Comparison of ENCODE assay signal across 18 mouse cellular contexts in genomic region chr13:98804480-98804879, GRCm38 (mm10). TPM values are rescaled to one million over a fixed set of nuclear protein-coding genes. Genes with fewer than 3 reads are reported as not detected.
A peak's percentile ranks its signal among the peaks of the same experiment; 100 is the strongest.
DNase-seq lines count a peak whose midpoint lies in the region; ATAC-seq lines count a peak whose summit lies in the region.
"Had no signal": no experiment of that assay in that cellular context is flagged by ENCODE, and none has a peak within 500 bp of the region (broad histone marks: within the 10 kb centered on the region; RNA-seq: fewer than 3 reads in every experiment).

No protein-coding gene starts in this region.

- no peak overlapping the region for H3K4me3 ChIP-seq in midbrain, embryonic 11.5 days (ENCODE audit: low read depth, low read length)
- no peak overlapping the region for H3K4me3 ChIP-seq in midbrain, embryonic 15.5 days
- H3K4me3 ChIP-seq in liver, embryonic 16.5 days (ENCODE audit: low read depth, low read length) = no peak overlapping the region
- H3K4me3 ChIP-seq: embryonic facial prominence, embryonic 10.5 days; forebrain, embryonic 13.5 days; heart, embryonic 12.5 days had no signal

- no peak for ATAC-seq in midbrain, embryonic 11.5 days (ENCODE audit: low FRiP score)
- no peak for ATAC-seq in midbrain, embryonic 15.5 days (replicated peaks)
- no peak for ATAC-seq in liver, embryonic 16.5 days (ENCODE audit: low read depth)
- ATAC-seq: forebrain, embryonic 13.5 days; forebrain, postnatal 0 days had no signal

- 93% methylated on average over 1 of the region's 1 CpGs for WGBS in midbrain, embryonic 11.5 days
- 95% methylated on average over 1 of the region's 1 CpGs for WGBS in midbrain, embryonic 15.5 days
- 72% methylated on average over 1 of the region's 1 CpGs for WGBS in liver, embryonic 16.5 days (ENCODE audit: insufficient replicate concordance)

- no peak overlapping the region for H3K9ac ChIP-seq in midbrain, embryonic 11.5 days (ENCODE audit: low read length)
- H3K9ac ChIP-seq in midbrain, embryonic 15.5 days = no peak overlapping the region
- no peak overlapping the region for H3K9ac ChIP-seq in liver, embryonic 16.5 days (ENCODE audit: low read depth, low read length)
- H3K9ac ChIP-seq: forebrain, embryonic 13.5 days; forebrain, postnatal 0 days; heart, embryonic 12.5 days had no signal

- H3K9me3 ChIP-seq in midbrain, embryonic 11.5 days (ENCODE audit: control insufficient read depth, low read length) = no peaks in the 10 kb centered on the region
- H3K9me3 ChIP-seq in midbrain, embryonic 15.5 days = 0 out of 2 replicates have a peak, but pooled peaks cover 3% of the 10 kb centered on the region
- H3K9me3 ChIP-seq in liver, embryonic 16.5 days (replicated peaks; ENCODE audit: control insufficient read depth, low read length) = no peaks in the 10 kb centered on the region; the same call in 1 of the 2 replicates
- H3K9me3 ChIP-seq: G1E had no signal

- no peak overlapping the region for H3K27ac ChIP-seq in midbrain, embryonic 11.5 days (ENCODE audit: low read depth, low read length)
- no peak overlapping the region for H3K27ac ChIP-seq in midbrain, embryonic 15.5 days
- H3K27ac ChIP-seq in liver, embryonic 16.5 days (ENCODE audit: low read length) = peak overlapping the region; percentile 53
- H3K27ac ChIP-seq: embryonic facial prominence, embryonic 10.5 days; forebrain, embryonic 13.5 days had no signal

- intact Hi-C loops in heart, postnatal 25 days (cut with DNase I) = no loop called here

- H3K36me3 ChIP-seq in midbrain, embryonic 11.5 days (ENCODE audit: control insufficient read depth, insufficient read depth, low read length) = peaks cover 9% of the 10 kb centered on the region; the same call in 1 of the 2 replicates
- H3K36me3 ChIP-seq in midbrain, embryonic 15.5 days (replicated peaks) = peaks cover 18% of the 10 kb centered on the region
- H3K36me3 ChIP-seq in liver, embryonic 16.5 days (ENCODE audit: control insufficient read depth, insufficient read depth) = peaks cover 35% of the 10 kb centered on the region

- DNase-seq in heart, adult 11 months = peak; percentile 55
- DNase-seq in heart, postnatal 25 days (ENCODE audit: low spot score) = no peak
- peak; percentile 51 for DNase-seq in midbrain, embryonic 11.5 days (ENCODE audit: low spot score, missing footprints)
- DNase-seq in urinary bladder, postnatal 36 days (ENCODE audit: low spot score in 2 of 2) = no peak
- no peak for DNase-seq in spleen, postnatal 14 days (ENCODE audit: low spot score in 2 of 2)
- DNase-seq: adrenal gland, postnatal 10 days; B cell, adult 2 months; cerebellum, adult 18-20 months; cerebellum, adult 9-11 months; forebrain, postnatal 0 days; gastrocnemius, postnatal 14 days; heart, postnatal 36 days had no signal

- H3K4me1 ChIP-seq in midbrain, embryonic 11.5 days (ENCODE audit: control insufficient read depth, insufficient read depth, low read length) = no peaks in the 10 kb centered on the region
- no peaks in the 10 kb centered on the region for H3K4me1 ChIP-seq in midbrain, embryonic 15.5 days
- peaks cover 9% of the 10 kb centered on the region for H3K4me1 ChIP-seq in liver, embryonic 16.5 days (ENCODE audit: control insufficient read depth, low read depth, low read length)
- H3K4me1 ChIP-seq: embryonic facial prominence, embryonic 10.5 days; forebrain, embryonic 13.5 days; heart, embryonic 12.5 days had no signal

- H3K27me3 ChIP-seq in midbrain, embryonic 11.5 days (ENCODE audit: control insufficient read depth, insufficient read depth, low read length) = no peaks in the 10 kb centered on the region
- no peaks in the 10 kb centered on the region for H3K27me3 ChIP-seq in midbrain, embryonic 15.5 days (replicated peaks)
- H3K27me3 ChIP-seq in liver, embryonic 16.5 days (ENCODE audit: control insufficient read depth, insufficient read depth, low read depth, low read length) = no peaks in the 10 kb centered on the region
- H3K27me3 ChIP-seq: forebrain, embryonic 13.5 days; heart, embryonic 12.5 days had no signal

- H3K4me2 ChIP-seq in midbrain, embryonic 11.5 days = no peak overlapping the region
- H3K4me2 ChIP-seq in midbrain, embryonic 15.5 days = no peak overlapping the region
- H3K4me2 ChIP-seq in liver, embryonic 16.5 days (ENCODE audit: low read depth, low read length) = no peak overlapping the region
- H3K4me2 ChIP-seq: forebrain, embryonic 13.5 days; heart, embryonic 12.5 days had no signal

RNA-seq across cellular contexts. Expression of gene Fcho2, which starts 10.8 kb away (rescaled TPM):
- total RNA-seq in heart, postnatal 25 days (2021) = 10 to 100 TPM; 33.7 to 40.2 TPM
- polyA plus RNA-seq in midbrain, embryonic 11.5 days (2014; fragmentation: Nextera tagmentation; extraction: Ambion mirVana) = 23.4 and 28.9 TPM in 2 replicates
- polyA plus RNA-seq in midbrain, embryonic 15.5 days (2015; fragmentation: Nextera tagmentation; extraction: Ambion mirVana) = 24.4 and 26.1 TPM in 2 replicates
- 31.1 and 33.8 TPM in 2 replicates for polyA plus RNA-seq in liver, embryonic 16.5 days (2015; fragmentation: Nextera tagmentation; extraction: Ambion mirVana)

Comparison
In these comparisons a context has a peak if more than half of its experiments do, and no peak if none do; other contexts are left out.
1. DNase-seq: peak in heart, adult 11 months (single experiment) and midbrain, embryonic 11.5 days (single experiment); none in heart, postnatal 25 days (single experiment), urinary bladder, postnatal 36 days (0 of 2) and spleen, postnatal 14 days (0 of 2).